Mouse (Mus musculus) bone marrow, adult 2 months (tissue): ENCODE results near the gene BC107364. TPM values are rescaled to one million over a fixed set of nuclear protein-coding genes. Genes with fewer than 3 reads are reported as not detected.
"Not testable (repeated sequence)": the region's sequence is repeated elsewhere in the genome, so short reads cannot be mapped to it uniquely, and the experiment has no call there.

Source experiments
- H3K27ac ChIP-seq: fragments of 200-500 bp; 2 replicates; pipeline ENCODE4 v1.5.1; 2012; ENCODE audit warnings: low read depth, mild to moderate bottlenecking, control low read depth, inconsistent platforms, low read length; ENCODE audit not compliant: control insufficient read depth, poor library complexity, insufficient read depth
- H3K4me1 ChIP-seq: fragments of 200-500 bp; 2 replicates; pipeline ENCODE4 v1.6.1; 2011; ENCODE audit warnings: low read length; ENCODE audit not compliant: control insufficient read depth, insufficient read depth
- H3K4me3 ChIP-seq: fragments of 200-500 bp; replicated peaks from 2 replicates; pipeline ENCODE3; 2011; ENCODE audit warnings: mild to moderate bottlenecking, low read depth, low read length, control low read depth; ENCODE audit not compliant: control insufficient read depth
- CTCF ChIP-seq: fragments of 200-500 bp; IDR thresholded peaks from 2 replicates; pipeline ENCODE4 v1.5.1; 2011; ENCODE audit warnings: low read length, control low read depth; ENCODE audit not compliant: control insufficient read depth, insufficient read depth
- POLR2A ChIP-seq: fragments of 200-500 bp; IDR thresholded peaks from 2 replicates; pipeline ENCODE4 v1.6.1; 2011; ENCODE audit warnings: low read depth, mild to moderate bottlenecking, control low read depth, low read length, borderline replicate concordance; ENCODE audit not compliant: control insufficient read depth
- WGBS: fragments of 180-500 bp; shearing (Covaris S2); methylation state at CpG from one replicate; pipeline ENCODE4 v1.1.7; 2018; 5-methylcytosine and 5-hydroxymethylcytosine counted together
- polyA plus RNA-seq: library from polyadenylated mRNA; stranded (reverse); fragments of >200 nt; gene quantifications from 2 replicates; pipeline ENCODE4 v1.2.4, GENCODE M21; 2011; ENCODE audit warnings: low replicate concordance; ENCODE audit not compliant: missing spikeins, insufficient read depth, insufficient read length

Gene BC107364
- polyA plus RNA-seq, 1 experiment: not detected

- H3K4me3 ChIP-seq: no peak overlapping the region
- TF ChIP-seq POLR2A: no peak
- TF ChIP-seq CTCF: no peak
- H3K4me1 ChIP-seq: peaks cover 2% of the 10 kb centered on the region; the same call in 1 of the 2 replicates
- H3K27ac ChIP-seq: peak overlapping the region; percentile 77; the same call in 1 of the 2 replicates
- 74% methylated on average over 13 of the region's 13 CpGs for WGBS
These were observed 22.9 kb downstream of the BC107364 start for GRCm38 (mm10) chr3:96428941-96429818.

GRCm38 (mm10) chr3:96427761-96428462 lies 24.2 kb downstream of the BC107364 start:
- H3K27ac ChIP-seq: peak overlapping the region; percentile 45
- TF ChIP-seq CTCF (no peak), POLR2A (no peak)
- no peak overlapping the region for H3K4me3 ChIP-seq
- H3K4me1 ChIP-seq: peaks cover 2% of the 10 kb centered on the region; the same call in 1 of the 2 replicates
- 7% methylated on average over 16 of the region's 16 CpGs for WGBS

DNA sequence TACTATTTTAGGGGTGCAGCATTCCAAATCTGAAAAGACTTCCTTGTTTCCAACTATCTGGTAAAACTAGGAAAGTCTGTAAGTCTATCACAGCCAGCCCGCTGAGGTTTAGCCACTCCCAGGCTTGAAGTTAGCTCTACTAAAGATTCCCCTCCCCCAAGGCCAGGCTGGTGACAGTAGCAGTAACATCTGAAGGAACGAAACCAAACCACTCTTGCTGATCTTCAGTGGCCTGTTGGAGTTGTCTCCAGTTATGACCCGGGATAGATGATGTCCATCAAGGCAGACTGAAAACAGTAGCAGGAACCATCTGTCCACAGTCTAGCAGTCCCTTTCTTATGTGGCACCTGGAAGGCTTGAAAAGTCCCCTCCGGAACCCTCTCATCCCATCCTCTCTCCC lies 24.8 kb downstream of the BC107364 start:
- no peak overlapping the region; the same call in 1 of the 2 replicates for H3K27ac ChIP-seq
- WGBS: 46% methylated on average over 4 of the region's 4 CpGs
- no peak for TF ChIP-seq POLR2A
- H3K4me1 ChIP-seq: peaks cover 2% of the 10 kb centered on the region; the same call in 1 of the 2 replicates
- H3K4me3 ChIP-seq: no peak overlapping the region

GRCm38 (mm10) chr3:96426268-96426667 lies 25.8 kb downstream of the BC107364 start:
- no peak overlapping the region for H3K4me3 ChIP-seq
- 80% methylated on average over 4 of the region's 4 CpGs for WGBS
- peaks cover 2% of the 10 kb centered on the region; the same call in 1 of the 2 replicates for H3K4me1 ChIP-seq
- TF ChIP-seq POLR2A (no peak), CTCF (no peak)
- H3K27ac ChIP-seq: no peak overlapping the region

DNA sequence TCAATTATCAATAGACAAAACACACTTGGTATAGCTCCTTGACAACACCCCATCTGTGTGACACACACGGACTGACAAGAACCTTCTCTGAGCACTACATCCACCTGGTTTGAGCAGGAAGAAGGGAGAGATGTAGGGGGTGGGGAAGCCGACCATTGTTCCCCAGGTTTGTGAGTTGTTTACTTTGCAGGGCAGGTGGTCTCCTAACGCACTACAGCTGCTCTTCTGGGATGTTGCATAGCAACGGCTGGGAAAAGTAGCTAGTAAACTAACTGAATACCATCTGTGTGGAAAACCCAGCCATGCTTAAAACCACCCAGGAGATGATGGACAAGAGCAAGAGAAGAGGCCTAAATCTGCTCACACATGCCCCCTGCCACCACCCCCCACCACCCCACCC lies 27.7 kb downstream of the BC107364 start:
- not testable (repeated sequence) for H3K27ac ChIP-seq, H3K4me3 ChIP-seq, H3K4me1 ChIP-seq
- 73% methylated on average over 4 of the region's 4 CpGs for WGBS

DNA sequence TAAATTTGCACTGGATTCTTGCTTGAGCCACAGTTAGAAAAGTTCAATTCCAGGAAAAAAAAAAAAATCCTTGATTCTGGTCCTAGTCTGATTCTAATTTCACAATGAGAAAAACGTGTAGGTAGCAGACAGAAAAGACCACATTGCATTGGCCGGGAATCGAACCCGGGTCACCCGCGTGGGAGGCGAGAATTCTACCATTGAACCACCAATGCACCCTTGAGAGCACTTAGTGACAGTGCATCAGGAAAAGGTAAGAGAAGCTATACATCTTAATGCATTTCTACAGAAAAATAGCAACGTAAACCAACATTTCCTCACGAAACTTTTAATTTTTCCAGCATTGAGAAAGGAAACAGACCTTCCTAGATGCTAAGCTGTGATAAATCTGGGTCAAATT lies 28.2 kb downstream of the BC107364 start:
- WGBS: 36% methylated on average over 9 of the region's 9 CpGs
- H3K4me1 ChIP-seq: no peaks in the 10 kb centered on the region

DNA sequence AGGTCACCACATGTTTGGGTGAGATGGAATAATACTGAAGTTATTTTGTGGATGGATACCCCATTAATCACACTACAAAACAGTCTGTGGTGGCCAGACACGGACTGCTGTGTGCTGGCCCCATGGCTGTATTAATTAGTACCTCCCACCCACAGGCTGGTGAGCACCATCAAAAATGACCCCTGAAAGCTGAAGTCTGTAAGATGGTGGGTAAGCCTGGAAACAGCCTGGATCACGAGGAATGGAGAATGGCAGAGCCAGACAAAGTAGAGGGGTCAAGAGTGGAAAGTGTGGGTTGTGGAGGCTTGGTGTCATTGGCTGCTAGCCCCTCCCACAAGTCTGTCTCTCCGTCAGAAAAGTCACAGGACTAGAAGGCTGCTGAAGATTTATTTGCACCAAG lies 31.3 kb downstream of the BC107364 start:
- Histone ChIP-seq H3K4me3 (no peak overlapping the region), H3K27ac (no peak overlapping the region), H3K4me1 (no peaks in the 10 kb centered on the region)
- WGBS: 58% methylated on average over 3 of the region's 3 CpGs
- no peak for TF ChIP-seq CTCF
- TF ChIP-seq POLR2A: no peak

More for the DNA sequence above, 28.2 kb downstream of the BC107364 start:
- H3K4me3 ChIP-seq: no peak overlapping the region
- H3K27ac ChIP-seq: no peak overlapping the region
- TF ChIP-seq CTCF (no peak), POLR2A (no peak)

GRCm38 (mm10) chr3:96418902-96419301 lies 33.2 kb downstream of the BC107364 start:
- not testable (repeated sequence) for H3K27ac ChIP-seq, H3K4me1 ChIP-seq, H3K4me3 ChIP-seq
- 61% methylated on average over 5 of the region's 5 CpGs for WGBS
